Mouse (Mus musculus): ENCODE measurements around the gene Tprn.

DNA sequence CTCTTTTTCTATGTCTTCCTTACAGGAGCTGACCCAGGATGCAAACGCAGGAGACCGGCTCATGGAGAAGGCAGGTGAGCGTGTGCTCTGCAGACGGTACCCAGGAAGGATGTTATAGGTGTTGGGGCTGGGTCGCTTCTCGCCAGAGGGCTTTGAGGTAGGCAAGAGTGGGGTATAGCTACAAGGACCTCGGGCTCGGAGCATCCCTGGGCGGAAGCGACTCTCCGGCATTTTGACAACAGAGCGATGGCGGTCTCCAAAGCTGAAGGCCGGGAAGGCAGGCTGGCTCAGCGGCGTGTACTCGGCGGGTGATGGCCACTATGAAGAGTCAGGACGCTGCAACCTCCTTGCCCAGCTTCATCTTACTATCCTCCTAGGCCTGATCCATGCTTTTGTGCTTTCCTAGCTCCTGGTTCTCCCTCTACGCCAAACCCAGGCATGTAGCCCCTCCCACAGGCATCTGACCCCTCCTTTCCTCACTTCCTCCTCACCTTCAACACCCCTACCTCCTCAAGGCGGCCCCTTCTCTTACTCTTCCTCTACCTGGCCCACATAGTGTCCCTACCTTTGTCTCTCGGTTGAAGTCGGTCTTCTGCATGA is 49.1 kb upstream of the Tprn start:
- TF ChIP-seq CTCF (IDR thresholded peaks at IDR 0.05; ENCODE audit: low read depth) (no peak), EP300 (IDR thresholded peaks at IDR 0.05; ENCODE audit: low read depth) (no peak)
